Mouse (Mus musculus) retina, postnatal 7 days (tissue): Measurements from ENCODE around the gene Gm15056.

ENCODE experiments used
- DNase-seq: peaks from one replicate; pipeline ENCODE4 v3.0.0-alpha.2; 2012; ENCODE audit warnings: low read depth, low spot score

Gene Gm15056

DNA sequence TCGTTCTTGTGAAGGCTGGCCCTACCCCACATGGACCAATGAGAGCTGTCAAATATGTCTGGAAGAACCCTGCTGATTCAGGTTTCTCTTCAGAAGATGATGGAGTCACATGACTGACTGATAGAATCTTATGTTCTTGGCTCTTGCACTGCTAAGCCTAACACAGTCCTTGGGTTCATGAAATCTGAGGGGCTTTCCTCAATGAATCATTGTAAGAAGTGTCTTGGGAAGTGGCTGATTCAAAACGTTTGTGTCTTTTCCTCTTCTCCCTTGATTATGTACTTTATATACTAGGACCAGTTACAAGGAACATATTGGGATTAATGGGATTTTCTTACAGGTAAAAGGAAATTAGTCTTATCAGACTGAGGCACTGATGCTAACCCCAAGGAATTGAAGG, at the start of gene Gm15056:
TSS of gene Gm15056 (minus strand) at position 101 of the 400 bp plus-strand sequence.
- DNase-seq: no peak

DNA sequence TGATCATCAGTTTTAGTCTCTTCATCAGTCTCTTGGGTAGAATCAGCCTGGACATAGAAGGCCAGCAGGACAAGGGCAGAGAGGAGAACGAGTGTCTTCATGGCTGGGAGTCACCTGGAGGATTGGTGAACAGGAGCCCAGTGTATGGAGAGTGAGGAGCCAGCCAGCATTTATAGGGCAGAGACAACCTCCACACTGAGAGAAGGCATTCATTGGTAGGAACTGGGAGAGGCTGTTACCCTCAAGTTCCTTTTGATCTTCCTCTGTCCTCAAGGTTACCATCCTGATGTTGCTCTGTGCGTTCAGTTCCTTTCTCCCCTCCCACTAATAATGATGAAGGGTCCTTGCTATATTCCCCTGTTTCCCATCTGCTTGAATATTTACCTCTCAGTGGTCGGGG, 42.2 kb upstream of the Gm15056 start, which contains the start of gene AY761185:
TSS of gene AY761185 (minus strand) at position 101 of the 400 bp plus-strand sequence.
- no peak for DNase-seq

DNA sequence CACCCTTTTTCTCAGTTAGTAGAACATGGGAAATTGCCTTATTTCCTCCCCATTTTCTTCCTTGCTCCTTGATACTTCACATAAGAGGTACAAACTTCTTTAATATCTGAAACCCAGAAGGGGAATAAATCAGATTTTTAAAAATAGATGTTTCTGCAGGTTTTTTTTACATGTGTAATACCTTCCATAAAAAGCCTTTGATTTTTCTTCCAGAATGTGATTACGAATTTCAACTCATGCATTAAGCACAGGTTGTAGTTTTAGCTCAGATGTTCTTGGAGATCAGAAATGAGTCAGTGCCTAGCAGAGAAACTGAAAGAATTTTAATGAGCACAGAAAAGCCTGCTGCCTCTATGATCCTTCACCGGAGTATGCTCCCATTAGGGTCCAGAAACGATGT, 19.5 kb upstream of the Gm15056 start, which contains the start of gene Gm6040:
TSS of gene Gm6040 (minus strand) at position 101 of the 400 bp plus-strand sequence.
- DNase-seq: no peak

DNA sequence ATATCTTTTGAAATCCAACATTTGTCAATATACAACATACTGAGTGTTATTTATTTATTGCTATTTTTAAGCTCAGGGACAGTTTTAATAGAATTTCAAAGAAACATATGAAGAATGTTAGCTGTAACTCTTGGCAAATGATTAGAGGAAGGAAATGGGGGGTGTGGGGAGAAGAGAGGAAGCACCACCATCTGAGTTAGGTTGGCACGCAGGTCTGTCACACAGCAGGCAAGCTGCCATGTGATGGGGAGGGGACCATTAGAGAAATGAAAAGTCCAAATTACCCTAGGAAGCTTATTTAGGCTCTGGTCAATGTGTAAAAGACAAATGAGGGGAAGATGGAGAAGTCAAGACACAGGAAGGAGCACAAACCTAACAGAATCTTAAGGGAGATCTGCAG, 9.9 kb upstream of the Gm15056 start:
- DNase-seq: no peak

DNA sequence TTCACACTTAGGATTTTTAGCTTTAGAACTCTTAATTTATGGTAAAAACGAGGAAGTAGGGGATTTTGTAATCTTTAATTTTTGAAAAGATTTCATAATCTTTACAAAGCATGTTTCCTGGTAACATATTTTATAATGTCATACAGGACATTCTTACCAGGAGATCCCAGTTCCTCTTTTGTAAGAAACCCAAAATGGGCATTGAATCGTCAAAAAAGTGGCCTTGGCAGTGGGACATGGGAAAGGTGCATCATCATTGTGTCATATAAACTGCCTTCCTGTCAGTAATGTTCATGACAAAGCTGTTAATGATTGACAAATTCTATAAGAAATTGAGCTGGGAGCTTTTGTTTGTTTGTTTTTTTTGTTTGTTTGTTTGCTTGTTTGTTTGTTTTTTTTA, 5.8 kb upstream of the Gm15056 start:
- DNase-seq: no peak

DNA sequence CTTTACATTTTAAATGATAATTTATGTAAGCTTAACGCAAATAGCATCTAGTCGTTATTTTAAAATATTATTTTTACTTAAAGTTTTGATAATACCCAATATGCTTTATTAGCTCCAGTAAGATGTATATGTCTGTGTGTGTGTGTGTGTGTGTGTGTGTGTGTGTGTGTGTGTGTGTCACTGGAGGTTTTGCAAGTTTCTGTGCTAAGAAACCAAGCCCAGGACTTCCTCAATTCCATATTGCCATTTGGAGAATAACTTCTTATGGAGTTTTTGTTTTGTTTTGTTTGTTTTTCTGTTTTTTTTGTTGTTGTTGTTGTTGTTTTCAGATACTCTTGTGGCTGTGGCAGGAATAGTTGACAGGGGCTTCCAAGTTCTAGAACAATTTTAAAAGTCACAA, 4.7 kb upstream of the Gm15056 start:
- DNase-seq: no peak

DNA sequence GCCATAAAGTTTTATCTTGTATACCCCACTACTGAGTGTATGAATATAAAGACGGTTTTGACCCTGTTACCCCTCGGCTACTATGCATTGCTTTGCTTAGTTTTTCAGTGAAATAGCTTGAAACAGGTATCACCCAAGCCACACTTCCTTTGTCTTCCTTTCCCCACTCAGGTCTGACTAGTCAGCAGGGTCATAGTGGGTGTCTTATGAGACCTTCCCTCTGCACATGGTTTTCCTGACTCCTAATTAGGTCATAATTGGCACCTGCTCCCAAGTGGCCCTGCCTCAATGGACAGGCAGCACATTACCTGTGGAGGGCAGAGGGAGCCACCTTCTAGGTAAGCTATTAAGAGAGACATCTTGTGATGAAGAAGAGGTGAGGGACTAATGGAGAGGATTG, 10.1 kb downstream of the Gm15056 start, which contains the start of gene Defb33:
TSS of gene Defb33 (plus strand) at position 301 of the 400 bp plus-strand sequence.
- DNase-seq: no peak

DNA sequence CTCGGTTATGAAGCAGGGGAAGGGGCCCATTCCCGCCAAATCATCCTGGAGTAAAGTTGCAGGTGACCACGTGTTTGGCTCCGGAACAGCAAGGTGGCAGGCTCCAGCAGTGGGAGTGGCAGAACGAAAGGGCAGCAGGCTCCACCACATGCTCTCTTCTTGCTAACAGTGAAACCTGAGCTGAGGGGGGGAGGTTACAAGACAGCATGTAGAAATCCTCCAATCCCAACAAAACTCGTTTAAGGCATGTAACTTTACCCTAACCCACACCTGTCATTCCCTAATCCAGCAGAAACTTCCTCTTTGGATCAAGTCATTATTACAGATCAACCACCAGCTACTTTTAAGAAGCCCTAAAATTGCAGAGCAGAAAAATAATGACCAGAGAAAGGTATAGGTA, 27.8 kb downstream of the Gm15056 start:
- DNase-seq: no peak
